Mouse (Mus musculus): Measurements from ENCODE around the gene Stx8. TPM values are rescaled to one million over a fixed set of nuclear protein-coding genes. Genes with fewer than 3 reads are reported as not detected.
A peak's percentile ranks its signal among the peaks of the same experiment; 100 is the strongest.

Gene Stx8
- total RNA-seq, 2 experiments from 2014 or later, result 29.0 to 36.6 TPM

DNA sequence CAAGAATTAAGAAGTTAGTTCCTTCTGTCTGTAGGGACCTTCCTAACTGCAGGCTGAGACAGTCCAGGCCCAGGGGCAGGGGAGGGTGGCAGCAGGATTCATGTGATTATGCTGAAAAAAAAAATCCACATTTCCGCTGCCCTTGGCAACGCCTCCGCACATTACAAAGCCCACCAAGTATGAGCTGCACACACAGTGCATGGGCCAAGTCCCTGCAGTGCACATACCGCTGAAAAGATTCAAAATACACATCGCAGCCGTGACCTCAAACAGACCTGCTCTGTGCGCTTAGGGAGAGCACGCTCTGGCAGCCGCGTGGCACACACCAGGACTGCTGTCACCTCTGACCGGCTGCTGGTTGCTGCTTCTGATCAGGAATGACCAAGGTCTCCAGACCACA, 250.0 kb downstream of the Stx8 start:
- DNase-seq (ENCODE audit: low spot score in 2 of 2), result no peak

DNA sequence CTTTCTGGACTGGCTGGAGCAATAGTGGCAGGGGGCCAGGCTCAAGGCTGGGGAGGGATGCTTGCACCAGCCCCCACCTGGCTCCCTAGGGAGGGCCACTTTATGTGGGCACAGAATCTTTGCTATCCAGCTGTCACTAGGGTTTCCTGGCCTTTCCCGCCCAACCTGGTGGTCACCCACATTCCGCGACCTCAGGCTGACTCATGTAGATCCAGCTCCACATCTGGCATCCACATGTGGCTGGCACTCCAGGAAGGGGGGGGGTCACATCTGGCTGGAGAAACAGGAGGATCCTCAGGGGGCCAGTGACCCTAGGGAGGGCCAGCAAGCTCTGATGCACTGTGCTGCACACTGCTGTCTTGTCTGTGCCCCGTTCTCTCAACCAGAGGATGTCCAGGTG, 254.7 kb downstream of the Stx8 start:
- no peak for DNase-seq (ENCODE audit: low spot score in 2 of 2)

DNA sequence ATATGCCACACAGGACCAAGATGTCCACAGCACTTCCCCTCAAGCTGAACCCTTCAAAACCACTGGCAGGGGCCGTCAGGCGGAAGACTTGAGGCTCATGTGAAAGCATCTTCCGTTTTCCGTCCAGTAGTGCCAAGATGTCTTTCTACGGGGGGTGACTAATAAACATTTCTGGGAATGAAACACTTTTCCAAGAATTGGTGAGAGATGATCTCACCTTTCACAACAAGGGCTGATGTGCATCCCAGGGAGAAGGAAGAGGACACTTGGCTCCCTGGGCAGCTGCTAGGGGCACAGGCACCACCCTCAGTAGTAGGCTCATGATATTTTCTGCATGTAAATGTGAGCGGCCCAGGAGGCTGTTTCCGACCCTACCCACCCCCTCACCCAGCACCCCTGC, 256.2 kb downstream of the Stx8 start:
- no peak for DNase-seq (ENCODE audit: low spot score in 2 of 2)

- no peak for DNase-seq (ENCODE audit: low spot score in 2 of 2)
Observed at GRCm38 (mm10) chr11:68223143-68223542, 257.1 kb downstream of the Stx8 start.

DNA sequence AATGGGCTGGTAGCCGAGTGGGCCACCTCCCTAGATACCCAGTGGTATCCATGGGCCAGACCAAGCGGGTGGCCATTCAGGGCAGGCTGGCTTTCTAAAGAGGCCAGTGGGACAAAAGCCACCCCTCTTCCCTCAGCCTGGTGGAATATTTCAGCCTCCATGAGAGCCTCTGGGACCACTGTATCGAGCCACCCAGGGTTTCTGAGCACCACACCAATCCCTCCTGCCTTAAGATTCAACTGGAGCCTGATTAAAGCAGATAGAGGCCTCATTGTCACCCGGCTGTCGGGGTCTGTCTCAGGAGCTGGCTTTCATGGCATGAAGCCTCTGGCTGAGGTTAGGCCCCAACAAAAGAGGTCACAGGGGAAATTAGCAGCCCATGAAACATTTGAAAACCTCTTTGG, 260.7 kb downstream of the Stx8 start:
- DNase-seq (ENCODE audit: low spot score in 2 of 2), result no peak

GRCm38 (mm10) chr11:68227837-68228236, 261.8 kb downstream of the Stx8 start:
- no peak for DNase-seq (ENCODE audit: low spot score in 2 of 2)

DNA sequence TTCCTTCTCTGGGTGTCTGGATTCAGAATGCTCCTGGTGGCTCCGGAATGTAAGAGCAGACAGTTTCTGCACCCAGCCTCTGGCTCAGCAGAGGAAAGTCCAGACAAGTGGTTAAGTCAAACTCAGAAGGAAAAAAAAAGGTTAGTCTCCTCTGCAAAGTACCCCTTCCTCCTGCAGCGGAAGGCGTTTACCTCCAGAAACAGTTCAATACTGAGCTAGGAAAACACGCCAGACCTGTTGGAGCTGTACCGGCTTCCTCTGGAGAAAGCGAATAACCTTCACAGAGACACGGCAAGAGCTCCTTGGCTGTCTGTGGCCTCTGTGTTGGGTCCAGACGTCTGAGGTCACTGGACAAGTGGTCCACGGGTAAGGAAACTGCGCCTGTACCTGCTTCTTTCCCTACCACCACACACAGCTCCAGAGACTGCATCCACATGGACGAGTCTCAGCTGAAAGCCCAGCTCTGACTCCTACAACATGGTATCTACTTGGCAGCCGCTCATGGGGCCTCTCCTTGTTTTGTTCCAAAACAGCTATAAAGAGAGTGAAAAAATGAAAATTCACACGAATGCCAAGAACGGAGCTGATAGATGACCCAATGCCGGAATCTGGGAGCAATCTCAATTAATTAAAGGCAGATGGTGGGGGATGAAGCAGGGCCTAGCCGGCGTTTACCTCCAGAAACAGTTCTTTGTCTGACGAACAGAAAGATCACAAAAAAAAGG, 263.1 kb downstream of the Stx8 start:
- no peak for DNase-seq (ENCODE audit: low spot score in 2 of 2)

GRCm38 (mm10) chr11:68231558-68231957, 265.6 kb downstream of the Stx8 start:
- no peak for DNase-seq (ENCODE audit: low spot score in 2 of 2)

GRCm38 (mm10) chr11:68233469-68233965, 267.5 kb downstream of the Stx8 start:
- DNase-seq (ENCODE audit: low spot score in 2 of 2), result no peak

- no peak for DNase-seq (ENCODE audit: low spot score in 2 of 2)
Observed at GRCm38 (mm10) chr11:68239756-68240155, 273.8 kb downstream of the Stx8 start.

- DNase-seq (ENCODE audit: low spot score in 2 of 2), result peak; percentile 26 to 37
Observed at GRCm38 (mm10) chr11:68244254-68244991, 278.4 kb downstream of the Stx8 start.

- DNase-seq (ENCODE audit: low spot score in 2 of 2), result no peak
Observed at GRCm38 (mm10) chr11:68244992-68245261, 278.9 kb downstream of the Stx8 start.

DNA sequence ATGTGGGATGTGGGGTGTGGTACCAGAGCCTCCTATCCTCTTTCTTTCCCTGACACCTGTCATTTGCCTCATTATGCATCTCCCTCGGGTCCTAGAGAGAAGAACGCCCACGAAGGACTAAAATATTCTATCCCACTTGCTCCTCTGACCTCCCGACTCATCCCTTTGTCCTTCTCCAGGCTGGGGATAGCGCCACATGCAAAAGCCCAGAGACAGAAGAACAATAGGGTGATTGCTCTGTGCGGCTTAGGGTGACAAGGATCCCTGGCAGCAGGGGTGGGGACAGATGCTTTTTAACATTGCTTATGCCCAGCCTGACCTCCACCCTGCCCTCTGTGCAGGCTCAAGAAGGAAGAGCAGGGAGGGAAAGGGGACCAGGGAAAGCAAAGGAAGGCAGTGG, 281.9 kb downstream of the Stx8 start:
- DNase-seq (ENCODE audit: low spot score in 2 of 2), result no peak

DNA sequence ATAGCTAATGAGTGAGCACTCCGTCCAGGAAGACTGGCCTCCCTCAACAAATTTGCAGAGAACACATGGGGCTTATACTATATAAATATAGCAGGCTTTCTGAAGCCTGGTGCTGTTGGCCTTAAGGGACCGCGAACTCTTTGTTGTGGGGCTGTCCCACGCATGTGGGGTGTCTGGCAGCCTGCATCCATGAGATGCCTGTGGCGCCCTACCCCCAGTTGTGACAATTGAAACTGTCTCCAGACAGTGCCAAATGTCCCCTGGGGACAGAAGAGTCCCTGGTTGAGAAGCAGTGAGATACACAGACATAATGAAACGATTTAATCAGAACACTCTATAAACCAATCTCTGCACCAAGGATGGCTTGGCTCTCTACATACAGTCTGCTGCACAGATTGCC, 284.1 kb downstream of the Stx8 start:
- no peak for DNase-seq (ENCODE audit: low spot score in 2 of 2)

DNA sequence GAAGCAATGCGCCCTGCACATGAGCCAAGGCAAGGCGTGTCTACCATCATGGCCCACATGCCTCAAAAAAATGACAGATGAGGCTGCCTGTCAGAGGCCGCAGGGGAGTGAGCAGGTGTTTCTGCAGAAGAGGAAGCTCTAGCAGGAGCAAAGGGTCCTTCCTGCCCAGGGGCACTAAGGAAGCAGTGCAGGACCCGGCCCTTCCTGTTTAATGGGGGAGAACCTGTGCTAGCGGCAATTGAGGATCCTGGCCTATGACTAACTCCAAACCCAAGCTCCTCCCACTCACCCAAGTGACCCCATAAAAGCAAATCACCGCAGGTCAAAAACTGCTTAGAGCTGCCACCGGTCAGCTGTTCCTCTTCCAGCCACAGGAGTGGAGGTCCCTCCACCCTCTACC, 287.5 kb downstream of the Stx8 start:
- no peak for DNase-seq (ENCODE audit: low spot score in 2 of 2)

Small RNA genes lying within 50 kb of the gene (microRNA-seq; reads per million reads assigned to microRNA genes)
- gene Mir6406, result 0 reads per million in 2 experiments

Other genes with a start within 250 kb of the Stx8 start
- 1 to 10 TPM in 1 of 2 experiments, under 1 TPM in 1; 0.88 to 1.6 TPM for gene Glp2r, start 195.0 kb upstream of the Stx8 start, total RNA-seq (2021)
- not detected for gene Gsg1l2, start 191.6 kb upstream of the Stx8 start, total RNA-seq (2021)
- gene Dhrs7c, start 168.0 kb upstream of the Stx8 start, total RNA-seq (2021), result 1 to 10 TPM in 1 of 2 experiments, under 1 TPM in 1; 0.48 to 1.5 TPM
- 1 to 10 TPM; 3.2 to 4.8 TPM for gene Usp43, start 44.0 kb upstream of the Stx8 start, total RNA-seq (2021)
- gene Cfap52, start 542 bp upstream of the Stx8 start, total RNA-seq (2021), result 1 to 10 TPM; 1.6 to 4.2 TPM